Mouse (Mus musculus) erythroblast, embryonic 14.5 days (primary cell): ENCODE data around the gene Tcea2. TPM values are rescaled to one million over a fixed set of nuclear protein-coding genes. Genes with fewer than 3 reads are reported as not detected.

Experiments used
- H3K27me3 ChIP-seq: 2 replicates; pipeline ENCODE4 v1.6.1; 2012; ENCODE audit warnings: inconsistent platforms; ENCODE audit not compliant: control insufficient read depth
- H3K36me3 ChIP-seq: 2 replicates; pipeline ENCODE4 v1.6.1; 2012; ENCODE audit warnings: mild to moderate bottlenecking, inconsistent platforms; ENCODE audit not compliant: control insufficient read depth
- H3K4me1 ChIP-seq: 2 replicates; pipeline ENCODE4 v1.6.1; 2012; ENCODE audit warnings: inconsistent platforms; ENCODE audit not compliant: control insufficient read depth
- H3K4me3 ChIP-seq: replicated peaks from 2 replicates; pipeline ENCODE3; 2012; ENCODE audit warnings: moderate library complexity, mild to moderate bottlenecking, inconsistent platforms
- H3K9me3 ChIP-seq: 2 replicates; pipeline ENCODE4 v1.6.1; 2012; ENCODE audit warnings: low read length, inconsistent platforms, mixed read lengths; ENCODE audit not compliant: control insufficient read depth
- GATA1 ChIP-seq: IDR thresholded peaks from 2 replicates; pipeline ENCODE4 v1.6.1; 2012; ENCODE audit warnings: low read length, inconsistent platforms, mixed read lengths
- TAL1 ChIP-seq: IDR thresholded peaks from 3 replicates; pipeline ENCODE4 v1.6.1; 2012; ENCODE audit warnings: low read length, inconsistent platforms, mixed read lengths
- polyA plus RNA-seq: library from polyadenylated mRNA; stranded (reverse); fragments of >175 nt; gene quantifications from 2 replicates; pipeline ENCODE4 v1.2.3, GENCODE M21; 2012

Gene Tcea2
- polyA plus RNA-seq, 1 experiment: not detected

GRCm38 (mm10) chr2:181693339-181694280 is 13.5 kb downstream of the Tcea2 start, which contains the start of gene Rgs19:
Rgs19 (minus strand) TSS chr2:181693977.
- Histone ChIP-seq H3K9me3 (no peaks in the 10 kb centered on the region), H3K4me1 (peaks cover 11% of the 10 kb centered on the region), H3K36me3 (peaks cover 4% of the 10 kb centered on the region; the same call in 1 of the 2 replicates), H3K27me3 (peaks cover 30% of the 10 kb centered on the region), H3K4me3 (peak within 1 kb of the TSS; percentile 57)
- TF ChIP-seq GATA1: no peak
- TF ChIP-seq TAL1: no peak

GRCm38 (mm10) chr2:181694581-181694980 is 14.5 kb downstream of the Tcea2 start:
- H3K9me3 ChIP-seq: no peaks in the 10 kb centered on the region
- TF ChIP-seq TAL1: no peak
- no peak for TF ChIP-seq GATA1
- H3K4me3 ChIP-seq: no peak overlapping the region
- no peaks in the 10 kb centered on the region for H3K36me3 ChIP-seq
- peaks cover 11% of the 10 kb centered on the region for H3K4me1 ChIP-seq
- H3K27me3 ChIP-seq: peaks cover 30% of the 10 kb centered on the region

GRCm38 (mm10) chr2:181695776-181696175 is 15.7 kb downstream of the Tcea2 start:
- H3K9me3 ChIP-seq: no peaks in the 10 kb centered on the region
- no peak overlapping the region for H3K4me3 ChIP-seq
- peaks cover 11% of the 10 kb centered on the region for H3K4me1 ChIP-seq
- H3K36me3 ChIP-seq: no peaks in the 10 kb centered on the region
- TF ChIP-seq TAL1 (no peak), GATA1 (no peak)
- peaks cover 30% of the 10 kb centered on the region for H3K27me3 ChIP-seq

- Histone ChIP-seq H3K27me3 (peaks cover 30% of the 10 kb centered on the region), H3K36me3 (no peaks in the 10 kb centered on the region), H3K4me3 (no peak overlapping the region), H3K9me3 (no peaks in the 10 kb centered on the region), H3K4me1 (peaks cover 11% of the 10 kb centered on the region)
- TF ChIP-seq GATA1 (no peak), TAL1 (no peak)
Measured at GRCm38 (mm10) chr2:181696801-181697420, 16.8 kb downstream of the Tcea2 start.

- Histone ChIP-seq H3K9me3 (no peaks in the 10 kb centered on the region), H3K4me1 (peaks cover 7% of the 10 kb centered on the region), H3K27me3 (peaks cover 20% of the 10 kb centered on the region), H3K36me3 (no peaks in the 10 kb centered on the region), H3K4me3 (no peak within 1 kb of the TSS)
- no peak for TF ChIP-seq GATA1
- no peak for TF ChIP-seq TAL1
Measured at GRCm38 (mm10) chr2:181698241-181698640, 18.1 kb downstream of the Tcea2 start, which contains the start of gene Lkaaear1. Lkaaear1 (minus strand) TSS chr2:181698442.

- H3K27me3 ChIP-seq: no peaks in the 10 kb centered on the region
- no peak overlapping the region for H3K4me3 ChIP-seq
- no peak for TF ChIP-seq GATA1
- TF ChIP-seq TAL1: no peak
- no peaks in the 10 kb centered on the region for H3K9me3 ChIP-seq
- no peaks in the 10 kb centered on the region for H3K4me1 ChIP-seq
- no peaks in the 10 kb centered on the region for H3K36me3 ChIP-seq
Measured at GRCm38 (mm10) chr2:181706668-181707067, 26.6 kb downstream of the Tcea2 start.

GRCm38 (mm10) chr2:181713749-181714148 is 33.6 kb downstream of the Tcea2 start:
- H3K27me3 ChIP-seq: no peaks in the 10 kb centered on the region
- no peak for TF ChIP-seq TAL1
- no peak for TF ChIP-seq GATA1
- H3K4me1 ChIP-seq: no peaks in the 10 kb centered on the region; the same call in 1 of the 2 replicates
- H3K9me3 ChIP-seq: no peaks in the 10 kb centered on the region
- no peaks in the 10 kb centered on the region for H3K36me3 ChIP-seq
- no peak overlapping the region for H3K4me3 ChIP-seq

GRCm38 (mm10) chr2:181714903-181715326 is 34.8 kb downstream of the Tcea2 start, which contains the start of gene Oprl1:
Oprl1 (plus strand) TSS chr2:181715016.
- Histone ChIP-seq H3K36me3 (no peaks in the 10 kb centered on the region), H3K4me3 (no peak within 1 kb of the TSS), H3K27me3 (no peaks in the 10 kb centered on the region), H3K9me3 (no peaks in the 10 kb centered on the region), H3K4me1 (no peaks in the 10 kb centered on the region; the same call in 1 of the 2 replicates)
- no peak for TF ChIP-seq TAL1
- no peak for TF ChIP-seq GATA1

GRCm38 (mm10) chr2:181715382-181715781 is 35.3 kb downstream of the Tcea2 start:
- no peaks in the 10 kb centered on the region for H3K36me3 ChIP-seq

More at GRCm38 (mm10) chr2:181715382-181715781, 35.3 kb downstream of the Tcea2 start:
- no peak for TF ChIP-seq TAL1
- H3K9me3 ChIP-seq: no peaks in the 10 kb centered on the region
- no peaks in the 10 kb centered on the region; the same call in 1 of the 2 replicates for H3K4me1 ChIP-seq
- H3K4me3 ChIP-seq: no peak overlapping the region
- H3K27me3 ChIP-seq: no peaks in the 10 kb centered on the region
